Mouse (Mus musculus) 416B (cell line): Measurements from ENCODE around the gene A130010J15Rik.

ENCODE experiments used
- DNase-seq: peaks from one replicate; pipeline ENCODE4 v3.0.0; 2011; ENCODE audit warnings: low read depth

Gene A130010J15Rik

DNA sequence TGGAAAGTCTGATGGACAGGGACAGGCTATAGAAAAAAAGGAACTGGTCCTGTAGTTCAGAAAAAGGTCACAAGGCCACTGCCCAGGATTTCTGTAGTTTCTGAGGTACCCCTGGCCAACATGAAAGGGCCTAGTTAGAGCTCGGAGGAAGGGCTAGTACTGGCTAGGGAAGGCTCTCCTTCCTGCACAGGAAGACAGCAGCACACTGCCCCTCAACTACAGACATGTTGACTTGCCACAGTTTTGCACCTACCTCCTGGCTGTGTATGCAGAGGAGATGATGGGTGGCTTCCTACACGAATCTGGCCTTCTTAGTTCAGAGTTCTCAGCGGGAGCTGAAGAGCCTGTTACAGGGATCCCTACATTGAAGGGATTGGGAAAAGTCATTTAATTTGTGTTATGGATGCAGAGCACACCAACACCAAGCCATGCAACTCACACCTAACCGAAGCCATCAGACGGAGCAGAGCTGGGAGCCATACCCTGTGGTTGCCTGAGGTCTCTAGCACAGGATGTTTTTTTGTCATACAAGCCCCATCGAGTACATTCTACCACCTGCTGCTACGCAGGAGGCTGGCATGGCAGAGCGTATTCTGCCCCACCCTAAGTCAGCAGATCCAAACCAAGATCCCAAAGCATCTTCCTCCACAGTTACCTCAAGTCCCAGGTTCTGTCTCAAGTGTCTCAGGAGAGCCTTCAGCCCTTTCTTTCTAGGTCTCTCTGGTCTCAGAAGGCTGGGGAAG is 33.0 kb downstream of the A130010J15Rik start:
- peak; percentile 44 for DNase-seq

DNA sequence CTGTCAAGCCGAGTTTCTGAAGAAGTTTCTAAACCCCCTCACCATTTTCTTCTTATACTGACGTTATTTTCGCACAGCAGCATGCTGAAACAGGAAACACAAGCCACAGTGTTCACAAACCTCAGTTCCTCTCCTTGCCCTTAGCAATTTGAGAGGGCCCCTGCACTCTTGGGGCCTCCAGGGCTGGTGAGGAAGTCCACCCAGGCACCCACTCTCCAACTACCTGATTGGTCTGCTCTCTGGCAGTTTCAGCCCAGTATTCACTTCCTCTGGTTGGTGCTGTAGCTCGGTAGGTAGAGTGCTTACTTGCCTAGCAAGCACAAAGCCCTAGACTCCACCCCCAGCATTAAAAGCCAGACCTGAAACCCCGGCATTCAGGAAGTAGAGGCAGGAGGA is 33.5 kb downstream of the A130010J15Rik start, which contains the start of gene Traf3ip3:
Gene Traf3ip3, minus strand, starts transcription at position 321 of the 396 bp plus-strand sequence.
- DNase-seq, result peak; percentile 98

DNA sequence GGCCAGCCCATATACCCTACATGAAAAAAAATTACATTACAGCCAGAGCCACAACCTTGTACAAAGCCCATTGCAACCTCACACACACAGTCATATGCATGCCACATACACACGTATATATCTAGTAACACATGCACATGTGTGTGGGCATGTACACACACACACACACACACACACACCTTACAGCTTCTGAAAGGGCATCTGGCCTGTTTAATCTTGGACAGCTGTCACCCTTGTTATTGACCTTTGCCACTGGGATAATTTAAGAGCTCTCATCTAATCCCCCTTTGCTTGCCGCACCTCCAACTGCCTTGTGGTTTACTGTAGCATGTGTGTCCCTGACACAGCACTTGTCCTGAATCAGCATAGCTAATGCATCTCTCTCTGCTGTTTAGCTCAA is 36.0 kb downstream of the A130010J15Rik start:
- DNase-seq, result no peak

DNA sequence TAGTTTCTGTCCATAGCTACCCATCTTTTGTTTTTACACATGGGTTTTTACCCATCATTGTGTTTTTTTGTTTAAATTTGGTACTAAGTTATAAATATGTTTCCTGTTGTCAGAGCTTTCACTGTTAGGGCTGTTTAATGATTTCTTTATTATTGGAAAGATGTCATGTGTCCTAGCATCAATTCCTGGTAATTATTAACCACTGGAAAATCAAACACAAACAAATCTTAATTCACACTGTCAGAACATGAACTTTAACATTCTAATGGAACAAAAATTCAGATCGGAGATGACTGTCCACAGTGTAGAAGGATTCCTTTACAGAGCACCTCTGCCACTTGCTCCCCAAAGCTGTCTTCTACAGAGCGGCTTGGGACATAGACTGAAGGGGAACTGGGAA is 37.6 kb downstream of the A130010J15Rik start:
- no peak for DNase-seq

DNA sequence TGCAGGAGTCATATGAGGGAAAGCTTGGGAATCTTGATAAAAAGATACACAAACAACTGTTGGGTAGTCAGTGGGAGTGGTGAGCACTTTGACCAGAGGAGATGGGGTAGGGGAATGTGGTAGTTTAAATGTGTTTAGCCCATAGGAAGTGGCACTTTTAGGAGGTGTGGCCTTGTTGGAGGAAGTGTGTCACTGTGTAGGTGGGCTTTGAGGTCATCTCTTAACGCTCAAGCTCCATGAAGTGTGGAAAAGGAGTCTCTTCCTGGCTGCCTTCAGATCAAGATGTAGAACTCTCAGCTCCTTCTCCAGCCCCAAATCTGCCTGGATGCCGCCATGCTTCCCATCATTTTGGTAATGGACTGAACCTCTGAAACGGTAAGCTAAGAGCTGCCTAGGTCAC is 39.7 kb downstream of the A130010J15Rik start, which contains the start of gene Lamb3:
Gene Lamb3, plus strand, starts transcription at position 197 of the 400 bp plus-strand sequence.
- peak; percentile 72 for DNase-seq

DNA sequence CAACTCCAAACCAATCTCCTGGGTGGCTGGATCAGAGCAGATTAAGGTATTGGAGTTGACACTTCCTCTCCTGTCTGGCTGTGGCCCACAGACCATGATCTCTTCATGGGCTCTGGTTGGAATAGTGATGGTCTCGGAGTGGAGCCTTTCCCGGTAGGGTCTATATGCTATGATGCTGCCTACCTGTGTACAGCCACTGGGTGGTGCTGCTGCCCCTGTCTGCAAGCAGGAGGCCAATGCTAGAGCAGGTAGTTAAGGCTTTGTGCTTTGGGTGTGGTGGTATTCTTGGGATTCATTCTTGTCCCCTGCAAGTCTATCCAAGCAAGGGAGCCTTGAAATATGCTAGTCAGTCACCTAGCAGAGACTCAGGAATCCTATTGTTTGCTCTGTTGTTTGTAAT is 40.3 kb downstream of the A130010J15Rik start:
- peak; percentile 84 for DNase-seq

DNA sequence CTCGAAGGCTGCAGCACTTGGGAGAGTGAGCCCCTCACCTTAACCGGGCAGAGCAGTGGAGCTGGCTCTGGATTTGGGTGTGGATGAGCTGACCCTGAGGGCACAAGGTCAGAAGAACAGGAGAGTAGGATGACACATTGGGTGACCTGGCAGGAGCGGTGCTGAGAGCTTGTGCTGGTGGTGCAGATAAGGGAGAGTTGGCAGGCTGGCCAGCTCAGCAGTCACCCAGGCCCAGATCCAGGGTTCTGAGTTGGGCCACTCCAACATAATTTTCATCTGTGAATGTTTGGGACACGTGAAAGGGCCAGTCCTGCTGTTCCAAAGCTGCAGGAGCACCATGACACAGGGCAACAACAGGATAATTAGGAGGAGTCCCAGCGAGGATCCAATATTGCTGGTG is 43.5 kb downstream of the A130010J15Rik start:
- DNase-seq, result no peak

DNA sequence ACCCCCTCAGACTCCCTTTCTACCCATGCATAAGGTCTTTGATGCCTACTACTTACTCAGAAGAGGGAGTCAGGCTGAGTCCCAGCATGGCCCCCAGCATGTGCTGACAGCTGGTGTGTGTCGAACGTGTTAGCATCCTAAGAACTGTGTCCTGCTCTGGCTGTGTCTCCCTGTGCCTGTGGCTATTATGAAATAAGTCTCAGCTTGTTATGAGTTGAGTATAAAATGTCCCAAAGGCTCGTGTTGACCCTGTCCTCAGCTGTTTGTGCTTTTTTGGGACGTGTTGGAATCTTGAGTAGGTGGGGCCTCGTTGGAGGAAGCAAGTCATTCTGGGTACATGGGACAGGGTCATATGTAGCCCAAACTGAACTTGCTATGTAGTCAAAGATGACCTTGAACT is 46.2 kb downstream of the A130010J15Rik start:
- DNase-seq, result no peak

DNA sequence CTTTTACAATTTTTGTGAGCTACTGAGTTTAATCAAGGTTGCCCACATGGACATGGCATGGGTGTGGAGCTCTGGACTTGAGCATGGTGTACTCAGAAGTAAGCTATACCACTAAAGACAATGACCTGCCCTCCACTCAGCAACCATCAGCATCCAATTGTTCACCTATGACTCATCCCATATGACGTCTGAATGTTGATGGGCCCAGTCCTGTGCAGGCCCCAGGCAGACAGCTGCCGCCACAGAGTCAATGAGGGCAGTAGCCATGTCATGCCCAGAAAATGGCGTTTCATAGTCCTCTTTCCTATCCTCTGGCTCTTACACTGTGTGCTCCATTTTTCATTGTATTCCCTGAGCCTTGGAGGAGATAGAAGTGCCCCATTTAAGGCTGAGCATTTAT is 48.2 kb downstream of the A130010J15Rik start:
- DNase-seq, result no peak

DNA sequence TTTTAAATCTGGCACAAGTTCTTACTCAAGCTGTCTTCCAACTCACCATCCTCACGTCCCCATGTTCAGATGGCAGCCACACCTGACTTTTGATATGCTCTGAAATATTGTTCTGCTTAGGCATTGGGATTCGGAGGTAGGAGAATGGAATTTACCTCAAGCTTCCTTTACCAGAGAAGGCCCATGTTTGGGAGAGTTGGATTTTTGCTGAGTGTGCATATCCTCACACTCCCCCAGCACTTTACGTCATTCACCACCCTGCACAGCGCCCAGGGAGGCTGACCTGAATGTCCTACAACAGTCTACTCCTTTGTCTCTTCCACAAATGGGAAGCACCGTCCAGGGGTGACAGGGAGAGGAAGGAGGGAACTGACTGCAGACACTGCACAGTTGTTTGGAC is 52.6 kb downstream of the A130010J15Rik start:
- DNase-seq, result no peak

DNA sequence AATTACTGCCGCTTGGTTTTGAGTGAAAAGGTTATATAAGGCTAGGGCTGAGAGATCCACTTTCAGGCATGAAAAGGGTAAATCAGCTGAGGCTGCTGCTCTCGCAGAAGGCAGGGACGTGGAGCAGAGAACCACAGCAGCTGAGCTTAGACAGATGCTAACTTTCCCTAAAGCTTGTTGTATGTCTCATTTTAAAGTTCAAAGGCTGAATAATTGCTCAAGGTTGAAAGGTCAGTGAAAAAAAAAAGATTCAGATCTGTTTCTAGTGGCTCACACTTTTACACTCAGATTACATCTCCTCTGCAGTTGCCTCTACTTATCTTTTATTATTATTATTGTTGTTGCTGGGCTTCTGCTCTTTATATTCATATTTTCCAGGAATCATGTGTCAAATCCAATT is 57.7 kb downstream of the A130010J15Rik start:
- no peak for DNase-seq

DNA sequence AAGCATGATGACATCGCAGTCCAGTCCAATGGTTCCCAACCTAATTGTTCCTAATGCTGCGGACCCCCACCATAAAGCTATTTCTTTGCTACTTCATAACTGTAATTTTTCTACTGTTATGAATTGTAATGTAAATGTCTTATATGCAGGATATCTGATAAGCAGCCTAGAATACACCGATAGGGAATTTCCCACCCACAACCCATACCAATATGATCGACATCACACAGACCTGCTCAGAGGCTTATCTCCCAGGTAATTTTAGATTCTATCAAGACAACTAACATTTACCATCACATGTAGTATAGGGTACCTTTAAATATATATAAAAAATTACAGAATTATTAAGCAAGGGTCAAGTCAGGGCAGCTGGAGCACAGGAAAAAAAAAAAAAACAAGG is 58.3 kb downstream of the A130010J15Rik start:
- no peak for DNase-seq

DNA sequence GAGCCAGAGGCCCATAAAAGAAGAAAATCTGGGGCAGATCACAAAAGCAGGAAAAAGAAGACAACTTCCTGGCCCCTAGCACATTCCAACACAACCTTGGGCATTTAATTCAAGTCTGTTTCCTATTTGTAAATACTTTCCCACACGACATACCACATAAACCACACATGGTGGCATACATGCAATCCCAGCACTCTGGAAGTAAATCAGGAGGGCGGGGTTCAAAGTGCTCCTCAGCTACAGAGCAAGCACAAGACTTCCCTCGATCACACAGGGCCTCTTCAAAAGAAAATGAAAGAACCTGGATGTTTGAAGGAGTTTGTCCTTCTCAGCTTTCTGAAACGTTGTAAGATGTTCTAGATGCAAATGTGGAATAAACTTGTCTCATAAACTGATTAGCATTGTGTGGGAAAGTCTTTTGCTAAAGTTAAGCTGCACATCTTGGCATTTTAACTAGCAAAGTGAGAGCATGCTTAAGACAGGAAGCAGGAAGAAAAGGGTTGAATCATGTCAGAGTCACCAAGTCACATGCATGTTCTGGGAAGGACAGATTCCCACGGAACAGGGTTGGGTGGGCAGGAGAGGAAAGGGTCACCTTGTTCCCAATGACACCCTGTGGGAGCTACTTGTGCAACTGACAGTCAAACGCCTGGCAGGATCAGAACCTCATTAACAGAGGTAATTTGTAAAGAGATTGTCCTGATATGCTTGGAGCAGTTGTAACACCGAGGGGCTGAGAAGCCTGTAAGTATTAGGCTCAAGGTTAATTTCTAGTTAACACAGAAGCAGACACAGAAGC is 59.1 kb downstream of the A130010J15Rik start:
- peak; percentile 21 for DNase-seq
